Mouse (Mus musculus): ENCODE measurements at regions not wholly inside any gene's neighbourhood (a gene's known extent, or its start where the extent isn't known, plus 50 kb on each side); places are given as distances from the start of the nearest gene placed in this dataset.

DNA sequence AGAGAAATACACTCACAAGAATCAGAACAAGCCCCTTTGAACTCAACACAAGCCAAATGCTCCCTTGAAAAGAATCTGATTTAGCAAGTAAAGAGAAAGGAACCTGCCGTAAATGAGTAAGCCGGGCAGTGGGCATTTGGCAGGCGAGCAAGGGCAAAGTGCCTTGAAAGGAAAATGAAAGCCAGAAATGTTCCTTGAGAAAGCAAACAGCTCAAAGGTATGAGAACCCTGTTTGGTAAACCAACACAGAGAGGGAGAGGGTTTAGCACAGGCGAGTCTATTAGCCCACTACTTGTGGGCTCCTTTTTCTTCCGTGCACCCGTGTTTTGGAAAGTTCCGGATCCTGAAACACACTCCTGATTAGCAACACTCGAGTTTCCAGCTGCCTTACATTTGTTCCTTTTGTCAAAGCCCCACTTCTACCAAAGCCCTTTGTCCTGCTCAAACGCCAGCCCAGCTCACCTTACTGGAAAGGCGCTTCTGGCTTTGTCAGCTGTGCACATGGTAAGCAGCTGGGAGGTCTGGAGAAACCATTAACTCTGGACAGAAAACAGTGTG lies 197.5 kb upstream of the Smim15 start:
- no peak overlapping the region for H3K4me3 ChIP-seq (replicated peaks)
- no peaks in the 10 kb centered on the region for H3K27me3 ChIP-seq (ENCODE audit: control insufficient read depth)
- no peaks in the 10 kb centered on the region for H3K36me3 ChIP-seq (ENCODE audit: control insufficient read depth)
- no peak for TF ChIP-seq TAL1 (IDR thresholded peaks at IDR 0.05; ENCODE audit: low read length)
- TF ChIP-seq GATA1 (IDR thresholded peaks at IDR 0.05; ENCODE audit: low read length), result no peak
- no peaks in the 10 kb centered on the region for H3K9me3 ChIP-seq (ENCODE audit: control insufficient read depth, low read length)
- no peaks in the 10 kb centered on the region; the same call in 1 of the 2 replicates for H3K4me1 ChIP-seq (ENCODE audit: control insufficient read depth)

DNA sequence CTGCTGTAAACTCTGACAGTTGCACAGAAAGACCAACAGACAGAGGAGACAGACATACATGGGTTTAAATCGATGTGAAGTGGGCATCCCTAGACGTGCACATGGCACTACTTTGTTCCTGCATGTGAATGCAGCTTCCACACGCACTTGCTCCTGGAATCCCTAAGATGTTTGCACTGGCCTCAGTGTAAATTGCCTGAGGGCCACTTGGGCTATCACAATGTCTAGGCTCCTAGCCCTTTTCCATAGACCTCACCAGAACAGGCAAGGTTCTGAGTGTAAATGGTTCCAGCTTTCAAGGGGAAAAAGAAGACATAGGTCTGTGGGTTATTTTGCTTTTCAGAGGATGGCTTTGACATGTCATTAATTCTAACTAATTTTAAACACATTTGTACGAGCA lies 198.4 kb upstream of the Smim15 start:
- Histone ChIP-seq H3K36me3 (ENCODE audit: control insufficient read depth) (no peaks in the 10 kb centered on the region), H3K4me1 (ENCODE audit: control insufficient read depth) (no peaks in the 10 kb centered on the region; the same call in 1 of the 2 replicates), H3K9me3 (ENCODE audit: control insufficient read depth, low read length) (no peaks in the 10 kb centered on the region), H3K4me3 (replicated peaks) (no peak overlapping the region), H3K27me3 (ENCODE audit: control insufficient read depth) (no peaks in the 10 kb centered on the region)
- TF ChIP-seq GATA1 (IDR thresholded peaks at IDR 0.05; ENCODE audit: low read length) (no peak), TAL1 (IDR thresholded peaks at IDR 0.05; ENCODE audit: low read length) (no peak)

DNA sequence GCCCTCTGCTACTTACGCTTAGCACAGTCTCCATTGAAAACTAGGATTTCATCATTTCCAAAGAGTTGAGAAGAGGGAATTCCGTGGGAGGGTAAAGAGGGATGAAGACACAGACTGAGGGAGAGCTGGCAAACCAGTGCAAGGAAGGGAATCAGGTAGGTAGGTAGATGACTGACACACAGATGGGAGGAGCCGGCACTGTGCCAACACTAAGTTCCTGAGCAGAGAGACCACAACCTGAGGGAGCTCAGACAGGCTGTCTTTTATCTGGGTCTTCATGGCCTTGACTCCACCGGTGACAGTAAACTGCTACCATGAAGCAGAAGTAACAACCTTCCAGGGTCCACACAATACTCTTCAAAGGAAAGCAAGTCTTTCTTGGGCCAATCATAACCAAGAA lies 200.2 kb upstream of the Smim15 start:
- no peak for TF ChIP-seq TAL1 (IDR thresholded peaks at IDR 0.05; ENCODE audit: low read length)
- TF ChIP-seq GATA1 (IDR thresholded peaks at IDR 0.05; ENCODE audit: low read length), result no peak
- Histone ChIP-seq H3K27me3 (ENCODE audit: control insufficient read depth) (no peaks in the 10 kb centered on the region), H3K4me1 (ENCODE audit: control insufficient read depth) (no peaks in the 10 kb centered on the region; the same call in 1 of the 2 replicates), H3K9me3 (ENCODE audit: control insufficient read depth, low read length) (no peaks in the 10 kb centered on the region), H3K36me3 (ENCODE audit: control insufficient read depth) (no peaks in the 10 kb centered on the region), H3K4me3 (replicated peaks) (no peak overlapping the region)

GRCm38 (mm10) chr13:107838126-107838715 lies 206.0 kb upstream of the Smim15 start:
- Histone ChIP-seq H3K27me3 (ENCODE audit: control insufficient read depth) (no peaks in the 10 kb centered on the region), H3K4me3 (replicated peaks) (no peak overlapping the region), H3K36me3 (ENCODE audit: control insufficient read depth) (no peaks in the 10 kb centered on the region), H3K9me3 (ENCODE audit: control insufficient read depth, low read length) (no peaks in the 10 kb centered on the region), H3K4me1 (ENCODE audit: control insufficient read depth) (peaks cover 5% of the 10 kb centered on the region)
- no peak for TF ChIP-seq TAL1 (IDR thresholded peaks at IDR 0.05; ENCODE audit: low read length)
- no peak for TF ChIP-seq GATA1 (IDR thresholded peaks at IDR 0.05; ENCODE audit: low read length)

GRCm38 (mm10) chr13:107837206-107837952 lies 206.9 kb upstream of the Smim15 start:
- peaks cover 5% of the 10 kb centered on the region for H3K4me1 ChIP-seq (ENCODE audit: control insufficient read depth)
- no peaks in the 10 kb centered on the region for H3K27me3 ChIP-seq (ENCODE audit: control insufficient read depth)
- TF ChIP-seq TAL1 (IDR thresholded peaks at IDR 0.05; ENCODE audit: low read length) (no peak), GATA1 (IDR thresholded peaks at IDR 0.05; ENCODE audit: low read length) (no peak)
- no peak overlapping the region for H3K4me3 ChIP-seq (replicated peaks)
- no peaks in the 10 kb centered on the region for H3K9me3 ChIP-seq (ENCODE audit: control insufficient read depth, low read length)
- H3K36me3 ChIP-seq (ENCODE audit: control insufficient read depth), result no peaks in the 10 kb centered on the region

DNA sequence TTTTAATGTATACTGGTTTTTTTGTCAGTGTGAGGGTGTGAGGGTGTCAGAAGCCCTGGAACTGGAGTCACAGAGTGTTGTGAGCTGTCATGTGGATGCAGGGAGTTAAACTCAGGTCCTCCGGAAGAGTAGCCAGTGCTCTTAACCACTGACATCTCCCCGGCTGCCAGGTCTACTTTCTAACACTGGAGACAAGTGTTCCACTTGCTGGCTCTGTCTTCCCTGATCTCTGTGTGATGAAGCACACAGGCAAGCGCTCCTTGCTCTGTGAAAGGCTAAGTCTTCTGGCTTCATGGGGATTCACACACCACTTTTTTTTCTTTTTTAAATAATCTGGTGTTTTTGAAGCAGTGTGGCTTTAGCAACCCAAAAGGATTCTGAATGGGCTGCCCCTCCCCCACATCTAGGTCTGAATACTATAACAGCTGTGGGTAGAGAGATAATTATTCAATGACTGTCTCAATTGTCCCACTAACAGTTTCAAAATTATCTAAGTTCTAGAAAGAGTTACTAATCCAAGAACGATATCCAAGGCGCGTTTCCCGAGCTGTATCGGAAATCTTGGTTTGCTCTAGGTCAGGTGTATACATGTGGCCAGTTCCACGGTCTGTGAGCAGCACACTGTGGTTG lies 208.4 kb upstream of the Smim15 start:
- H3K27me3 ChIP-seq (ENCODE audit: control insufficient read depth), result no peaks in the 10 kb centered on the region
- H3K36me3 ChIP-seq (ENCODE audit: control insufficient read depth), result no peaks in the 10 kb centered on the region
- H3K4me3 ChIP-seq (replicated peaks), result no peak overlapping the region
- peaks cover 10% of the 10 kb centered on the region for H3K4me1 ChIP-seq (ENCODE audit: control insufficient read depth)
- TF ChIP-seq TAL1 (IDR thresholded peaks at IDR 0.05; ENCODE audit: low read length) (no peak), GATA1 (IDR thresholded peaks at IDR 0.05; ENCODE audit: low read length) (no peak)
- H3K9me3 ChIP-seq (ENCODE audit: control insufficient read depth, low read length), result no peaks in the 10 kb centered on the region

DNA sequence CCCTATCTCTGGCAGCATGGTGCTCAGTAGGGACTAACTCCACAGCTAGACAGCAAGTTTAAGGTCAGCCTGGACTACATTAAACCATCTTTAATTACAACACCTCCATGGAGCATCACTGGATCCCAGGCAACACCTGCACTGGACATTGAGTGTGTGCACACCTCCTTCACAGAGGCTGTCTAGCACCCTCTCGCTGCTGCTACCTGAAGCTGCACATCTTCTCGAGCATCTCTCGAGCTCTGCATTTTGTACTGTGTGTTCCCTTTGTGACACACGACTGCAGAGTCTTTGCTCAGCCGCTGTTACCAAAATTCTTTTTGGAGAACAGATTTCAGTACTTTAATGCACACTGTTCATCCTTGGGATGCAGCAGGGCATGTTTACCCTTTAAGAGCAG lies 212.2 kb upstream of the Smim15 start:
- Histone ChIP-seq H3K9me3 (ENCODE audit: control insufficient read depth, low read length) (no peaks in the 10 kb centered on the region), H3K27me3 (ENCODE audit: control insufficient read depth) (no peaks in the 10 kb centered on the region), H3K4me1 (ENCODE audit: control insufficient read depth) (peaks cover 5% of the 10 kb centered on the region), H3K4me3 (replicated peaks) (no peak overlapping the region), H3K36me3 (ENCODE audit: control insufficient read depth) (no peaks in the 10 kb centered on the region)
- no peak for TF ChIP-seq GATA1 (IDR thresholded peaks at IDR 0.05; ENCODE audit: low read length)
- TF ChIP-seq TAL1 (IDR thresholded peaks at IDR 0.05; ENCODE audit: low read length), result no peak

DNA sequence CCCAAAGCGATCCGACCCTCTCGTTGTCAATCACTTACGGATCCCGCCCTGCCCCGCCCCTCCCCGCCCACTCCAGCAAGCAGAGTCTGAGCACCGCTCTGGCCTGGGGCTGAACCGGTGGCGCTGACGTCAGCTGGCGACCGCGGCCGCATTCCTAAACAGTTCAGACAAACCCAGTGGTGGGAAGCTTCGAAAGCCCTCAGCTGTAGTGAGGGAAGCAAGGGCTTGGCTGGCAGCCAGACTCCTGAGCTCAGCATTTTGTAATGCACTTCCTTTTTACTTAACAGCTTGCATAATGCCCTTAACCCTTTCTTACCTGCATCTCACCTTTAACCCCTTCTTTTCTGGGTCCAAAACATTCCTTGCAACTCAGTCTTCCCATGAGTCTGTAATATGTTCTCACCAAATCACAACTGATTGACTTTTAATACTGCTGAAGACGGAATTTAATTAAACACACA lies 213.0 kb upstream of the Smim15 start:
- TF ChIP-seq TAL1 (IDR thresholded peaks at IDR 0.05; ENCODE audit: low read length) (no peak), GATA1 (IDR thresholded peaks at IDR 0.05; ENCODE audit: low read length) (no peak)
- Histone ChIP-seq H3K4me3 (replicated peaks) (peak overlapping the region; percentile 37), H3K27me3 (ENCODE audit: control insufficient read depth) (no peaks in the 10 kb centered on the region), H3K9me3 (ENCODE audit: control insufficient read depth, low read length) (no peaks in the 10 kb centered on the region), H3K4me1 (ENCODE audit: control insufficient read depth) (peaks cover 5% of the 10 kb centered on the region), H3K36me3 (ENCODE audit: control insufficient read depth) (no peaks in the 10 kb centered on the region)

- no peak overlapping the region for H3K4me3 ChIP-seq (replicated peaks)
- TF ChIP-seq TAL1 (IDR thresholded peaks at IDR 0.05; ENCODE audit: low read length), result no peak
- TF ChIP-seq GATA1 (IDR thresholded peaks at IDR 0.05; ENCODE audit: low read length), result no peak
- H3K36me3 ChIP-seq (ENCODE audit: control insufficient read depth), result no peaks in the 10 kb centered on the region
- H3K27me3 ChIP-seq (ENCODE audit: control insufficient read depth), result no peaks in the 10 kb centered on the region
- H3K9me3 ChIP-seq (ENCODE audit: control insufficient read depth, low read length), result no peaks in the 10 kb centered on the region
- peaks cover 5% of the 10 kb centered on the region for H3K4me1 ChIP-seq (ENCODE audit: control insufficient read depth)
These were observed 214.0 kb upstream of the Smim15 start for GRCm38 (mm10) chr13:107830281-107830680.
